9 mouse cellular contexts compared by ENCODE assay signal in genomic region chr19:45236363-45236942, GRCm38 (mm10). TPM values are rescaled to one million over a fixed set of nuclear protein-coding genes. Genes with fewer than 3 reads are reported as not detected.
DNase-seq lines count a peak whose midpoint lies in the region; ATAC-seq and TF ChIP-seq lines count a peak whose summit lies in the region.
"Had no signal": no experiment of that assay in that cellular context is flagged by ENCODE, and none has a peak within 500 bp of the region (broad histone marks: within the 10 kb centered on the region; RNA-seq: fewer than 3 reads in every experiment).

No protein-coding gene starts in this region.

- 0 out of 2 replicates have a peak overlapping the region, but pooled peaks have one; percentile 27 for H3K9ac ChIP-seq in heart, embryonic 14.5 days (ENCODE audit: low read length)
- H3K9ac ChIP-seq in limb, embryonic 12.5 days (replicated peaks), result peak overlapping the region; percentile 50; the same call in 1 of the 2 replicates

- peaks cover 0 to 32% of the 10 kb centered on the region in 2 experiments; a peak in 3 of 4 replicates for H3K4me1 ChIP-seq in heart, embryonic 14.5 days (ENCODE audit: control insufficient read depth in 2 of 2, insufficient read depth in 2 of 2, low read length in 2 of 2)
- peaks cover 34% of the 10 kb centered on the region for H3K4me1 ChIP-seq in limb, embryonic 12.5 days (replicated peaks)

- DNase-seq in cerebellum, postnatal 10 days, result peak; percentile 57 to 58
- no peak for DNase-seq in cerebellum, adult 18-20 months
- peak; percentile 69 for DNase-seq in embryo, embryonic 9.5 days (ENCODE audit: extremely low spot score)
- DNase-seq in layer of hippocampus, adult 11-12 months (ENCODE audit: low spot score), result no peak
- no peak for DNase-seq in right cerebral cortex, postnatal 25 days

- H3K4me3 ChIP-seq in heart, embryonic 14.5 days (ENCODE audit: control insufficient read depth in 1 of 2, insufficient read depth in 1 of 2, low read depth in 1 of 2, low read length in 2 of 2), result peak overlapping the region; percentile 18 to 43; a peak in 3 of 4 replicates
- peak overlapping the region; percentile 42 for H3K4me3 ChIP-seq in limb, embryonic 12.5 days (replicated peaks)
- peak overlapping the region; percentile 3 for H3K4me3 ChIP-seq in myocyte

- H3K27ac ChIP-seq in heart, embryonic 14.5 days (replicated peaks in 1 of 2; ENCODE audit: control insufficient read depth in 1 of 2, insufficient read depth in 1 of 2, low read depth in 2 of 2, low read length in 2 of 2), result no peak overlapping the region
- H3K27ac ChIP-seq in limb, embryonic 12.5 days, result peak overlapping the region; percentile 50

- H3K9me3 ChIP-seq in heart, embryonic 14.5 days (ENCODE audit: control insufficient read depth, low read length), result no peaks in the 10 kb centered on the region
- no peaks in the 10 kb centered on the region for H3K9me3 ChIP-seq in limb, embryonic 12.5 days

- WGBS in heart, embryonic 14.5 days, result under 1% methylated on average over 38 of the region's 39 CpGs
- WGBS in limb, embryonic 12.5 days, result under 1% methylated on average over 39 of the region's 39 CpGs

- H3K36me3 ChIP-seq in heart, embryonic 14.5 days (ENCODE audit: control insufficient read depth, insufficient read depth, low read length), result no peaks in the 10 kb centered on the region
- H3K36me3 ChIP-seq in limb, embryonic 12.5 days, result no peaks in the 10 kb centered on the region
- H3K36me3 ChIP-seq in myocyte (ENCODE audit: control insufficient read depth, insufficient read depth), result no peaks in the 10 kb centered on the region
- H3K36me3 ChIP-seq: G1E had no signal

- H3ac ChIP-seq in myocyte (ENCODE audit: control insufficient read depth, insufficient read length), result no peak overlapping the region

- no peak for TF ChIP-seq POLR2A in myocyte (IDR thresholded peaks at IDR 0.05; ENCODE audit: insufficient read length, low read depth)

- no peaks in the 10 kb centered on the region for H3K79me2 ChIP-seq in myocyte (ENCODE audit: control insufficient read depth, insufficient read depth)

- peak overlapping the region; percentile 69 for H3K4me2 ChIP-seq in heart, embryonic 14.5 days (ENCODE audit: low read length)
- peak overlapping the region; percentile 67 for H3K4me2 ChIP-seq in limb, embryonic 12.5 days
- H3K4me2 ChIP-seq in myocyte (ENCODE audit: low read depth), result peak overlapping the region; percentile 70

- no peak for ATAC-seq in heart, embryonic 14.5 days (ENCODE audit: insufficient number of reproducible peaks, insufficient read depth, low FRiP score, low read depth)
- ATAC-seq in limb, embryonic 12.5 days (ENCODE audit: insufficient number of reproducible peaks, insufficient read depth, low FRiP score, low TSS enrichment, low read depth), result peak; percentile 75

- H3K27me3 ChIP-seq in heart, embryonic 14.5 days (ENCODE audit: control insufficient read depth, insufficient read depth, low read length), result peaks cover 95% of the 10 kb centered on the region
- peaks cover 99% of the 10 kb centered on the region for H3K27me3 ChIP-seq in limb, embryonic 12.5 days
- peaks cover 89% of the 10 kb centered on the region for H3K27me3 ChIP-seq in myocyte (ENCODE audit: control insufficient read depth, insufficient read depth, insufficient read length)

TF ChIP-seq in myocyte, 11 proteins besides CTCF, POLR2A, EP300 and RAD21:
- TF ChIP-seq E2F4 (IDR thresholded peaks at IDR 0.05; ENCODE audit: insufficient read depth), result no peak
- TF ChIP-seq POLR2AphosphoS2 (IDR thresholded peaks at IDR 0.05; ENCODE audit: insufficient read length, low read depth), result no peak
- TF ChIP-seq MAX (IDR thresholded peaks at IDR 0.05; ENCODE audit: low read depth), result no peak
- TF ChIP-seq MYOD1 (IDR thresholded peaks at IDR 0.05; ENCODE audit: control insufficient read depth in 1 of 3, insufficient read length in 2 of 3, low read depth in 2 of 3), result peak in 1 of 3 experiments; percentile 41
- peak in 1 of 3 experiments; percentile 48 for TF ChIP-seq MYOG (IDR thresholded peaks at IDR 0.05; ENCODE audit: control insufficient read depth in 1 of 3, insufficient read depth in 1 of 3, insufficient read length in 2 of 3, low read depth in 2 of 3)
- no peak for TF ChIP-seq TCF12 (IDR thresholded peaks at IDR 0.05; ENCODE audit: insufficient read depth, poor library complexity, severe bottlenecking)

RNA-seq across cellular contexts. Expression of gene Lbx1, which starts 0.8 kb away (rescaled TPM):
- not detected in 2 replicates for polyA plus RNA-seq in heart, embryonic 14.5 days (2014; fragmentation: Nextera tagmentation; extraction: Ambion mirVana)
- polyA plus RNA-seq in limb, embryonic 12.5 days (2016; fragmentation: Nextera tagmentation; extraction: Ambion mirVana), result 2.8 and 3.1 TPM in 2 replicates
- 0.22 TPM for polyA plus RNA-seq in myocyte (2012; fragmentation: generic; extraction: Trizol)
- polyA plus RNA-seq: G1E had no signal

Comparison
In these comparisons a context has a peak if more than half of its experiments do, and no peak if none do; other contexts are left out.
1. DNase-seq: peak in cerebellum, postnatal 10 days (2 of 2) and embryo, embryonic 9.5 days (single experiment); none in cerebellum, adult 18-20 months (0 of 2), layer of hippocampus, adult 11-12 months (single experiment) and right cerebral cortex, postnatal 25 days (single experiment).
2. Peak in every context shown above with its lines, with median percentiles within 50 percentile points of each other: H3K4me2 ChIP-seq and H3K4me3 ChIP-seq.